Mouse (Mus musculus) layer of hippocampus, postnatal 14 days (tissue): Measurements from ENCODE around the gene Rasgef1c. TPM values are rescaled to one million over a fixed set of nuclear protein-coding genes. Genes with fewer than 3 reads are reported as not detected.

Experiments used
- DNase-seq, 2 experiments: peaks; one replicate each; pipeline ENCODE4 v3.0.0; 2021 to 2022; ENCODE audit warnings: low spot score in 2 of 2, mixed read lengths in 1 of 2
- microRNA-seq, 2 experiments: library from miRNA; unstranded; fragments of <30 nt; microRNA quantifications; one replicate each; pipeline ENCODE4 v1.2.0; 2021
- total RNA-seq, 2 experiments: library from RNA; stranded (reverse); gene quantifications; 2 replicates each; pipeline ENCODE4 v1.2.3; 2021

Rasgef1c gene
- total RNA-seq, 2 experiments from 2014 or later: 2.8 TPM

- no peak for DNase-seq
These were observed 120.5 kb downstream of the Rasgef1c start for GRCm38 (mm10) chr11:50022085-50022484.

GRCm38 (mm10) chr11:50024445-50024832 is 122.8 kb downstream of the Rasgef1c start:
- DNase-seq: no peak

GRCm38 (mm10) chr11:50024833-50025720 is 123.4 kb downstream of the Rasgef1c start, which contains the start of gene Rnf130:
Gene Rnf130, plus strand, starts transcription at chr11:50025346.
- peak; percentile 96 to 98 for DNase-seq

GRCm38 (mm10) chr11:50025721-50026520 is 124.3 kb downstream of the Rasgef1c start:
- no peak for DNase-seq

GRCm38 (mm10) chr11:50026521-50027090 is 125.0 kb downstream of the Rasgef1c start:
- no peak for DNase-seq

GRCm38 (mm10) chr11:50028416-50028815 is 126.8 kb downstream of the Rasgef1c start:
- DNase-seq: no peak

Small RNA genes lying within 50 kb of the gene (microRNA-seq; reads per million reads assigned to microRNA genes)
- gene Gm23492: 0 reads per million in 2 experiments

Other genes starting within 250 kb of the Rasgef1c start
- gene Scgb3a1, start 238.2 kb upstream of the Rasgef1c start, total RNA-seq: not detected
- 10 to 100 TPM; 47.6 to 49.8 TPM for gene Cnot6, start 189.1 kb upstream of the Rasgef1c start, total RNA-seq
- gene Gfpt2, start 107.7 kb upstream of the Rasgef1c start, total RNA-seq: 1 to 10 TPM; 6.6 to 7.9 TPM
- 100 to 1,000 TPM; 150 to 162 TPM for gene Mapk9, start 55.1 kb upstream of the Rasgef1c start, total RNA-seq
- 10 to 100 TPM; 80.9 to 83.4 TPM for gene Rnf130, start 123.5 kb downstream of the Rasgef1c start, total RNA-seq
- gene Tbc1d9b, start 229.6 kb downstream of the Rasgef1c start, total RNA-seq: 100 to 1,000 TPM; 104 to 105 TPM